Mouse (Mus musculus) thymus, postnatal 14 days (tissue): ENCODE data around the gene Trpt1.
"Not testable (repeated sequence)": the region's sequence is repeated elsewhere in the genome, so short reads cannot be mapped to it uniquely, and the experiment has no call there.

Experiments
- DNase-seq: peaks from one replicate; pipeline ENCODE4 v3.0.0; 2021

Gene Trpt1

DNA sequence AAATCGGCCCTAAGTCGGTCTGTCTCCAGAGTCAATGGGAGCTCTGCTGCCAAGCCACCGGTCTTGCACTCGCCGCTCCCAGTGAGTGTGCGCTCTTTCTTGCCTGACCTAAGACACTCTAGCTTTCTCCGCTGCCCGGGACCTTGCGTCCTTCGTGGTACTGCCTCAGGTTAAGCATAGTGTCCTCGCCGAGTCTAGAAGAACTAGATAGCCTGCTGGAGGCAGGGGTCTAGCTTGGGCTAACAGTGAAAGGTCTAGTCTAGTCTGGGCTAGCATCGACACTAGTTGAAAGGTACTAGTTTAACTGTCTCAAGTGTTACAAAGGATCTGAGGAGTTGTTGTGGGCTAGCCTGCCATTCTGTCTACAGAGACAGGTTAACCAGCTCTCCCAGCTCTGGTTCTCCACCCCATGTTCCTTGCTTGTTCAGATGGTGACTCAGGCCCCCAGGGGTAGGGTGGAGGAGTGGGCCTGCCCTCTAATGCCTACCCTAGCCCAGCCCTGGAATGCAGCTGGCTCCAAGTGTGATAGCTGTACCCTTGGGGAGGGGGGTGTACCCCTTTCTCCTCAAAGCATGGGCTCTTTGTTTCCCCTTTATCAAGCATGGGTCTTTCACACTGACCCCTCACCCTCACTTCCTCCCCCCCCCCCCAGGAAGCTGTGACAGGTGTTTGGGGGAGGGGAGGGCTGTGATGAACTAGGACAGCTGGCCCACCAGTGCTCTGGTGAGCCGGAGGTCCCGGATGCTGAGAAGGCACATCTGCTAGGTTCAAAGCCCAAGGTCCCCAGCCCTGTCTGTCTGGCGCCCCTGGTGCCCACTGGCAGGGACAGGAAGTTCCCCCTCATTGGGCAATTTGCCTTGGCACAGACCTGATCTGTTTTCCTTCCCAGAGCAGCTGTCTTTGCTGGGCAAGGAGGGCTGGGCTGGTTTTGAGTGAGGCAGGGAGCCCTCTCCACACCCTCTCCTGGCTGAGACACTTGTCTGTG is 20.1 kb upstream of the Trpt1 start, which contains the start of gene Plcb3:
TSS of gene Plcb3 (minus strand) at position 934 of the 985 bp plus-strand sequence.
- DNase-seq: peak; percentile 93

DNA sequence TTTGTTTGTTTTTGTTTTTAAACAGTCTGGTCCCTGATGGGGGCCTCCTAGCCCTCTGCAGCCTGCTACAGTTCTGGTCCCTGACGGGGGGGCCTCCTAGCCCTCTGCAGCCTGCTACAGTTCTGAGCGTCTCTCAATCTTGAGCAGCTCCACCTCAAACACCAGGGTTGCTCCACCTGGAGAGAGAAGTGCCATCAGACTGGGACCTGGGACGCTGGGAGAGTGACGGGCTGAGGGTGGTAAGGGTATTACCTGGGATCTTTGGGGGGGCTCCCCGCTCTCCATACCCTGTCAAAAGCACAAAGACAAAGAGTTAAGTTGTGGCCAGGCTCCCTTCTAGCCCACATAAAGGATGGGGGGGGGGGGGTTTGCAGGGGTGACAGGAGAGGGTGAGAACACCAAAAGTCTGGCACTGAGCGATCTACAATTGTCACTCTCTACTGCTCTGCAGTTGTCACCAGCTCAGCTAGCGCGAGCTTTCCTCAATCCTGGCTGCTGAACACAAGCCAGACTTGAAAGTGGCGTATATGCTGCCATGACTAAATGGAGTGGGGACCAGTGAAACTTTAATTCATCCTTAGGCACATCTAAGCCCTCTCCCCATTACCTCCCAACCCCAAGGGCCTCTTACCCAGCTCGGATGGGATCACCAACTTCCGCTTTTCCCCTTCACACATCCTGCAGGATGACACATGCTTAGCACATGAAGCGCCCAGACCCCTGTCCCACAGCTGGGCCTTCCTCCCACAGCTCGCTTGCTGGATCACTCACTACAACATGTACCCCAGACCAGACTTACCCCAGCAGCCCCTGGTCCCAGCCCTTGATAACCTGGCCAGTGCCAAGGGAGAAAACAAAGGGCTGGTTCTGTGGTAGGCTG is 17.9 kb upstream of the Trpt1 start:
- DNase-seq: no peak

DNA sequence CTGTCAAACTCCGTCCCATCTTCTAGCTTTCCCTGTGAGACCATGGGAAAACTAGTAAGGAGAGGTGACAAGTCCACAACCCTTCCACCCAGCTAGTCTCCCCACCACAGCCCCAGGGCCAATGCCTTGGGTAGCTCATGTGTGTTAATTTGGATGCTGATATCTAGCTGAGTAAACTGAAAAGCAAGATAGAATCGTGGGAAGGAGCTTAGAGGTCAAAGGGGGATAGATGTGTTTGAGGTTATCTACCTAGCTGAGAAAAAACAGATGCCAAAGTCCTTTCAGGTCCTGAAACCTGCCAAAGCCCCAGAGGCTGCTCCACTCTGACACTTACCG is 17.3 kb upstream of the Trpt1 start:
- DNase-seq: no peak

- DNase-seq: peak; percentile 66
Measured at GRCm38 (mm10) chr19:6979001-6979479, 16.9 kb upstream of the Trpt1 start.

GRCm38 (mm10) chr19:6979486-6980380 is 16.2 kb upstream of the Trpt1 start:
- DNase-seq: peak; percentile 100

- peak; percentile 99 for DNase-seq
Measured at GRCm38 (mm10) chr19:6980381-6981093, 15.4 kb upstream of the Trpt1 start, which contains the start of gene Fkbp2. Gene Fkbp2, minus strand, starts transcription at chr19:6980501.

GRCm38 (mm10) chr19:6981465-6981864 is 14.5 kb upstream of the Trpt1 start:
- DNase-seq: no peak

- no peak for DNase-seq
Measured at GRCm38 (mm10) chr19:6983621-6984020, 12.3 kb upstream of the Trpt1 start.

DNA sequence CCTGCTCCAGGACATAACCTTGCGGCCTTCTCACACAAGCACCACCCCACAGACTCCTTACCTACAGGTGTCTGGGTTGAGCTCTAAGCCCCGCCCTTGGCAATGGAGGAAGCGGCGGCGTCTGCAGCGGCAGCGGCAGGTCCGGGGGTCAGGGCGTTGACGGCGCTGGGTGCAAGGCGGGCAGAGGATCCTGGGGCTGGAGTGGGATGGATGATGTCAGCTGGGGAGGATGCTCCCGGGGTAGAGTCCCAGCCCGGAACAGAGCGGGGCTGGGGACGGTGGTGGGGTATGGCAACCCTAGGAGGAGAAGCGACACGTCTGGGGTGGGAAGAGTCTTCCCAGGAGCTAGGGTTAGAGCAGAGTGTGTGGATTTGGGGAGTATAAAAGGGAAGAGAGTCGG is 10.6 kb upstream of the Trpt1 start:
- peak; percentile 21 for DNase-seq

GRCm38 (mm10) chr19:6985951-6986708 is 9.8 kb upstream of the Trpt1 start:
- peak; percentile 8 for DNase-seq

- DNase-seq: peak; percentile 85
Measured at GRCm38 (mm10) chr19:6987061-6987903, 8.6 kb upstream of the Trpt1 start, which contains the start of gene Vegfb. Gene Vegfb, minus strand, starts transcription at chr19:6987651.

GRCm38 (mm10) chr19:6987904-6988285 is 8.0 kb upstream of the Trpt1 start:
- no peak for DNase-seq

DNA sequence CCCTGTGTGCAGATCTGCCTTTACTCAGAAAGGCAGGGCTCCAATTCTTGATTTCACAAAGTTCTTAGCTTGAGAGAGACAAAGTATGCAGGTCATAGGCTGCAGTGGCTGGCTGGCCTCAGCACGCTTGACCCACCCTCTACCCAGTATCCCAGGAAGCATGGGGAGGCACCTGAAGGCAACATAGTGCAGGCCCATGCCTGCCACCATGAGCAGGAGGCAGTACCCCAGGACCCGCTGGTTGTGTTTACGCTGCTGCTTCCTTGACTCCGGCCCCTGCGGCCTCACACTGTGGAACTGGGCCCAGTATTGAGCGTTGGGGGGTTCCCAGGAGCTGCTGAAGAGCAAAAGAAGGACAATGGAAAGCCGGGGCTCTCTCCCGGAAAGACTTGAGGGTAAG is 6.7 kb upstream of the Trpt1 start:
- peak; percentile 7 for DNase-seq

GRCm38 (mm10) chr19:6990712-6991111 is 5.2 kb upstream of the Trpt1 start:
- DNase-seq: no peak

DNA sequence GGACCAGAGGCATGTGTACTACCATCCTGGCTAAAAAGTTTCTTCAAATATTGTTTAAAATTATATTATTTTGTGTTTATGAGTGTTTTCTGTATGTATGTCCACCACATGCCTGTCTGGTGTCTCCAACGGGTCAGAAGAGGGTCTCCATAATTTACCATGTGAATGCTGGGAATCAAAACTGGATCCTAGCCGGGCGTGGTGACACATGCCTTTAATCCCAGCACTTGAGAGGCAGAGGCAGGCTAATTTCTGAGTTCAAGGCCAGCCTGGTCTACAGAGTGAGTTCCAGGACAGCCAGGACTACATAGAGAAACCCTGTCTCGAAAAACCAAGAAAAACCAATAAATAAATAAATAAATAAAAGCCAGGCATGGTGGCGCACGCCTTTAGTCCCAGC is 4.8 kb upstream of the Trpt1 start:
- DNase-seq: not testable (repeated sequence)

- DNase-seq: peak; percentile 99
Measured at GRCm38 (mm10) chr19:6992011-6992858, 3.7 kb upstream of the Trpt1 start, which contains the start of gene Dnajc4. Gene Dnajc4, minus strand, starts transcription at chr19:6992572.

- DNase-seq: peak; percentile 4
Measured at GRCm38 (mm10) chr19:6993011-6993770, 2.7 kb upstream of the Trpt1 start.

DNA sequence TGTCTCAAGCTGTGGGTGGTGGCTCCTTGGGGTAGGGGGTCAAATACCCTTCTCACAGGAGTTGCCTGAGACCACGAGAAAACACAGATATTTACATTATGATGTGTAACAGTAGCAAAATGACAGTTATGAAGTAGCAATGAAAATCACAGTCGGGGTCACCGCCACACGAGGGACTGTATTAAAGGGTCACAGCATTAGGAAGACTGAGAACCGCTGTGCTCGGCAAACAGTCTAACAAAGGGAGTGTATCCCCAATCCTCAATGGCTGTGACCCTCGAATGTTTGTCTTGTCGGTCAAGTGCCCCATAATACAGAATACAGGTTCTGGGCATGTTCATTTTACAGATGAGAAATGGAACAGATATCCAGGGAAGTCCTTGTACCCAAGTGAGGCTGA is 1.9 kb upstream of the Trpt1 start:
- DNase-seq: peak; percentile 3
